Mouse (Mus musculus): ENCODE measurements at regions not wholly inside any gene's neighbourhood (a gene's known extent, or its start where the extent isn't known, plus 50 kb on each side); places are given as distances from the start of the nearest gene placed in this dataset.
A peak's percentile ranks its signal among the peaks of the same experiment; 100 is the strongest.
"Not testable (repeated sequence)": the region's sequence is repeated elsewhere in the genome, so short reads cannot be mapped to it uniquely, and the experiment has no call there.

GRCm38 (mm10) chr16:55578686-55579085 is 260.0 kb downstream of the Nfkbiz start:
- no peak for TF ChIP-seq CTCF (IDR thresholded peaks at IDR 0.05; ENCODE audit: low read depth, low read length)
- TF ChIP-seq POLR2A (IDR thresholded peaks at IDR 0.05; ENCODE audit: extremely low read depth, insufficient read depth, low read length), result no peak
- no peak overlapping the region for H3K9ac ChIP-seq (ENCODE audit: low read depth, low read length)
- H3K4me3 ChIP-seq (ENCODE audit: insufficient read depth, low read depth, low read length), result no peak overlapping the region
- no peaks in the 10 kb centered on the region for H3K79me2 ChIP-seq (ENCODE audit: control insufficient read depth, insufficient read depth, low read length)
- DNase-seq (ENCODE audit: extremely low read depth, low read depth, low spot score), result no peak
- no peaks in the 10 kb centered on the region for H3K4me1 ChIP-seq (ENCODE audit: control insufficient read depth, insufficient read depth, low read length)
- WGBS, result 86% methylated on average over 5 of the region's 5 CpGs
- H3K27me3 ChIP-seq (ENCODE audit: control insufficient read depth, insufficient read depth, low read length), result no peaks in the 10 kb centered on the region
- no peak overlapping the region for H3K27ac ChIP-seq (replicated peaks; ENCODE audit: insufficient read depth, low read depth, low read length)
- H3K36me3 ChIP-seq (ENCODE audit: control insufficient read depth, insufficient read depth, low read length), result no peaks in the 10 kb centered on the region

DNA sequence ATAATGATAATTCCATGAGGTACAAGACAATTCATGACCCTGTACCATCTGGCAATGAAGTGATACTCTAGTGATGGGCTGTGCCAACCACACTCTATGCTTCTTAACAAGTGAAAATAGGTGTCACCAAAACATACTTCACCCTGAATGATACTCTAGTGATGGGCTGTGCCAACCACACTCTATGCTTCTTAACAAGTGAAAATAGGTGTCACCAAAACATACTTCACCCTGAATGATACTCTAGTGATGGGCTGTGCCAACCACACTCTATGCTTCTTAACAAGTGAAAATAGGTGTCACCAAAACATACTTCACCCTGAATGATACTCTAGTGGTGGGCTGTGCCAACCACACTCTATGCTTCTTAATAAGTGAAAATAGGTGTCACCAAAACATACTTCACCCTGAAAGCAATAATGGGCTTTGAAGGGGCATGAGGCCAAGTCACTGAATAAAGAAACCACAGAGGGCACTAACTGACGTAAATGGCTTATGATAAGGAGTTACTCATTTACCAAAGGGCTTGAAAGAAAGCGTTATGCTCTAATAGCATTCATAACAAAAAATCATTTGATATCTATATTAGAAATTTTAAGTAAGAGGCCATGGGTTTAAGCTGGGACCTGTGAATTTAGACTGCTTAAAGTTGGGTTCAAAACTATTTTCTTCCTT is 263.0 kb downstream of the Nfkbiz start:
- not testable (repeated sequence) for DNase-seq (ENCODE audit: extremely low read depth, low read depth, low spot score); H3K36me3 ChIP-seq (ENCODE audit: control insufficient read depth, insufficient read depth, low read length); H3K79me2 ChIP-seq (ENCODE audit: control insufficient read depth, insufficient read depth, low read length); H3K4me1 ChIP-seq (ENCODE audit: control insufficient read depth, insufficient read depth, low read length); H3K27me3 ChIP-seq (ENCODE audit: control insufficient read depth, insufficient read depth, low read length); H3K4me3 ChIP-seq (ENCODE audit: insufficient read depth, low read depth, low read length); H3K9ac ChIP-seq (ENCODE audit: low read depth, low read length); H3K27ac ChIP-seq (replicated peaks; ENCODE audit: insufficient read depth, low read depth, low read length)
- WGBS, result 64% methylated on average over 2 of the region's 2 CpGs

DNA sequence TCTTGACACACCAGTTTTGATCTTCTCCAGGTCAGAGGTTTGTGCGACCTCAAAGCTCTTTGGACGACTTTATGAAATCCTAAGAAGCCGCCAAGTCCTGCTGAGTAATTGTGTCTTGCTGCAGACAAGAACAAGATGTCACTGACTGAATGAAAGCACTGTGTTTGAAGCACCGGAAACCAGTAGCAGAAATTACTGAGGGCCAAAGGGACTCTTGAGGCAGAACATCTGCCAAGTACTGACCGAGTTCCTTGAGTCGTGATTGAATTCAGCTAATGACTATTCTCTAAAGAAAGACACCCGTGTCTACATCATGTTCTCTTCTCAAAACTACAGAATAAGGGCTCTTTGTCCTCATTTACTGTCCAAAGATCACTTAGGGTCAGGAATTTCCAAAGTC is 267.6 kb downstream of the Nfkbiz start:
- 72% methylated on average over 7 of the region's 7 CpGs for WGBS
- H3K27me3 ChIP-seq (ENCODE audit: control insufficient read depth, insufficient read depth, low read length), result no peaks in the 10 kb centered on the region

DNA sequence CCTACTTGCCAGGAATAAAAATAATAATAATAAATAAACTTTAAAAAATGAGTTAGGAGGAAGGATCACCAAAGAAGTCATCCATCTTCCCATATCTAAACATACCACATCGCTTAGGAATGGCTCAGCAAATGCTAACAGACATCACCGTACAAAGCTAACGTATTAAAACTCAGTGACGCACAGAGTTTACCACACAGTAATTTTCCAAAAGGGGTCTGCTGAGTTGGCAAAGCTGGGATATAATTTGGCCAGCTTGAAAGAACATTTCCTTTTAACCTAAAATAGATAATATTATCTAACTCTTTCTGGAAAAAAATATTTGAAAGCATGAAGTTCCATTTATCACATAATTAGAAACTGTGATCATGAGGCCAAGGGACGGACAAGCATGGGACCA is 268.6 kb downstream of the Nfkbiz start:
- no peaks in the 10 kb centered on the region; the same call in 1 of the 2 replicates for H3K4me1 ChIP-seq (ENCODE audit: control insufficient read depth, insufficient read depth, low read length)
- 77% methylated on average over 5 of the region's 5 CpGs for WGBS
- H3K4me3 ChIP-seq (ENCODE audit: insufficient read depth, low read depth, low read length), result no peak overlapping the region
- no peaks in the 10 kb centered on the region for H3K36me3 ChIP-seq (ENCODE audit: control insufficient read depth, insufficient read depth, low read length)
- no peak overlapping the region for H3K9ac ChIP-seq (ENCODE audit: low read depth, low read length)
- no peaks in the 10 kb centered on the region for H3K79me2 ChIP-seq (ENCODE audit: control insufficient read depth, insufficient read depth, low read length)
- no peak overlapping the region for H3K27ac ChIP-seq (replicated peaks; ENCODE audit: insufficient read depth, low read depth, low read length)
- TF ChIP-seq CTCF (IDR thresholded peaks at IDR 0.05; ENCODE audit: low read depth, low read length), result no peak
- no peaks in the 10 kb centered on the region for H3K27me3 ChIP-seq (ENCODE audit: control insufficient read depth, insufficient read depth, low read length)
- peak; percentile 14 for DNase-seq (ENCODE audit: extremely low read depth, low read depth, low spot score)

More for the DNA sequence above, 267.6 kb downstream of the Nfkbiz start:
- no peaks in the 10 kb centered on the region for H3K79me2 ChIP-seq (ENCODE audit: control insufficient read depth, insufficient read depth, low read length)
- DNase-seq (ENCODE audit: extremely low read depth, low read depth, low spot score), result peak; percentile 38
- TF ChIP-seq POLR2A (IDR thresholded peaks at IDR 0.05; ENCODE audit: extremely low read depth, insufficient read depth, low read length) (no peak), CTCF (IDR thresholded peaks at IDR 0.05; ENCODE audit: low read depth, low read length) (no peak)
- H3K36me3 ChIP-seq (ENCODE audit: control insufficient read depth, insufficient read depth, low read length), result no peaks in the 10 kb centered on the region
- H3K27ac ChIP-seq (replicated peaks; ENCODE audit: insufficient read depth, low read depth, low read length), result no peak overlapping the region
- H3K4me1 ChIP-seq (ENCODE audit: control insufficient read depth, insufficient read depth, low read length), result no peaks in the 10 kb centered on the region; the same call in 1 of the 2 replicates
- no peak overlapping the region for H3K9ac ChIP-seq (ENCODE audit: low read depth, low read length)
- no peak overlapping the region for H3K4me3 ChIP-seq (ENCODE audit: insufficient read depth, low read depth, low read length)

- DNase-seq (ENCODE audit: extremely low read depth, low read depth, low spot score), result no peak
- no peak overlapping the region for H3K9ac ChIP-seq (ENCODE audit: low read depth, low read length)
- 60% methylated on average over 10 of the region's 10 CpGs for WGBS
- H3K27me3 ChIP-seq (ENCODE audit: control insufficient read depth, insufficient read depth, low read length), result no peaks in the 10 kb centered on the region
- TF ChIP-seq CTCF (IDR thresholded peaks at IDR 0.05; ENCODE audit: low read depth, low read length), result no peak
- no peak for TF ChIP-seq POLR2A (IDR thresholded peaks at IDR 0.05; ENCODE audit: extremely low read depth, insufficient read depth, low read length)
- H3K4me1 ChIP-seq (ENCODE audit: control insufficient read depth, insufficient read depth, low read length), result no peaks in the 10 kb centered on the region
- H3K36me3 ChIP-seq (ENCODE audit: control insufficient read depth, insufficient read depth, low read length), result no peaks in the 10 kb centered on the region
- H3K79me2 ChIP-seq (ENCODE audit: control insufficient read depth, insufficient read depth, low read length), result no peaks in the 10 kb centered on the region
- no peak overlapping the region for H3K4me3 ChIP-seq (ENCODE audit: insufficient read depth, low read depth, low read length)
- no peak overlapping the region for H3K27ac ChIP-seq (replicated peaks; ENCODE audit: insufficient read depth, low read depth, low read length)
Observed at GRCm38 (mm10) chr16:55555821-55556535, 258.2 kb upstream of the Zpld1 start.

- WGBS, result 72% methylated on average over 6 of the region's 6 CpGs
- no peak for DNase-seq (ENCODE audit: extremely low read depth, low read depth, low spot score)
- H3K27me3 ChIP-seq (ENCODE audit: control insufficient read depth, insufficient read depth, low read length), result no peaks in the 10 kb centered on the region
Observed at GRCm38 (mm10) chr16:55555224-55555623, 257.4 kb upstream of the Zpld1 start.

More at GRCm38 (mm10) chr16:55555224-55555623, 257.4 kb upstream of the Zpld1 start:
- Histone ChIP-seq H3K27ac (replicated peaks; ENCODE audit: insufficient read depth, low read depth, low read length) (no peak overlapping the region), H3K4me1 (ENCODE audit: control insufficient read depth, insufficient read depth, low read length) (no peaks in the 10 kb centered on the region), H3K4me3 (ENCODE audit: insufficient read depth, low read depth, low read length) (no peak overlapping the region), H3K36me3 (ENCODE audit: control insufficient read depth, insufficient read depth, low read length) (no peaks in the 10 kb centered on the region), H3K79me2 (ENCODE audit: control insufficient read depth, insufficient read depth, low read length) (no peaks in the 10 kb centered on the region), H3K9ac (ENCODE audit: low read depth, low read length) (no peak overlapping the region)
- no peak for TF ChIP-seq CTCF (IDR thresholded peaks at IDR 0.05; ENCODE audit: low read depth, low read length)
- no peak for TF ChIP-seq POLR2A (IDR thresholded peaks at IDR 0.05; ENCODE audit: extremely low read depth, insufficient read depth, low read length)
